Mouse (Mus musculus): ENCODE results near the gene Prss23. TPM values are rescaled to one million over a fixed set of nuclear protein-coding genes. Genes with fewer than 3 reads are reported as not detected.

The Prss23 gene
- 81.4 and 85.1 TPM in 2 replicates for polyA plus RNA-seq (2015; fragmentation: Nextera tagmentation; extraction: Ambion mirVana)

- Histone ChIP-seq H3K27me3 (no peaks in the 10 kb centered on the region), H3K9ac (no peak within 1 kb of the TSS), H3K9me3 (no peaks in the 10 kb centered on the region), H3K36me3 (no peaks in the 10 kb centered on the region), H3K4me2 (no peak within 1 kb of the TSS; the same call in 1 of the 2 replicates), H3K4me1 (peaks cover 11% of the 10 kb centered on the region; the same call in 1 of the 2 replicates), H3K27ac (no peak within 1 kb of the TSS), H3K4me3 (no peak within 1 kb of the TSS)
- WGBS: 47% methylated on average over 16 of the region's 16 CpGs
- no peak for ATAC-seq (ENCODE audit: insufficient number of reproducible peaks, low FRiP score, low TSS enrichment, low read depth)
Measured at GRCm38 (mm10) chr7:89526731-89527429, at the start of gene Prss23. Gene Prss23 (minus strand): TSS chr7:89527187.

- no peak overlapping the region for H3K4me2 ChIP-seq
Measured at GRCm38 (mm10) chr7:89576127-89576526, 49.1 kb upstream of the Prss23 start.

GRCm38 (mm10) chr7:89564569-89564968 lies 37.6 kb upstream of the Prss23 start:
- ATAC-seq (ENCODE audit: insufficient number of reproducible peaks, low FRiP score, low TSS enrichment, low read depth): no peak
- no peaks in the 10 kb centered on the region for H3K36me3 ChIP-seq
- 93% methylated on average over 2 of the region's 2 CpGs for WGBS
- H3K4me2 ChIP-seq: no peak overlapping the region
- no peaks in the 10 kb centered on the region for H3K9me3 ChIP-seq
- no peaks in the 10 kb centered on the region for H3K4me1 ChIP-seq
- H3K4me3 ChIP-seq: no peak overlapping the region
- H3K27me3 ChIP-seq: no peaks in the 10 kb centered on the region
- H3K27ac ChIP-seq: no peak overlapping the region
- H3K9ac ChIP-seq: no peak overlapping the region

More at GRCm38 (mm10) chr7:89576127-89576526, 49.1 kb upstream of the Prss23 start:
- WGBS: 77% methylated on average over 3 of the region's 3 CpGs
- no peak for ATAC-seq (ENCODE audit: insufficient number of reproducible peaks, low FRiP score, low TSS enrichment, low read depth)
- Histone ChIP-seq H3K27me3 (no peaks in the 10 kb centered on the region), H3K27ac (no peak overlapping the region), H3K36me3 (no peaks in the 10 kb centered on the region), H3K9me3 (no peaks in the 10 kb centered on the region), H3K4me3 (no peak overlapping the region), H3K9ac (no peak overlapping the region), H3K4me1 (no peaks in the 10 kb centered on the region)

- ATAC-seq (ENCODE audit: insufficient number of reproducible peaks, low FRiP score, low TSS enrichment, low read depth): no peak
- WGBS: 83% methylated on average over 2 of the region's 2 CpGs
Measured at GRCm38 (mm10) chr7:89563501-89563900, 36.5 kb upstream of the Prss23 start.

GRCm38 (mm10) chr7:89562140-89562539 lies 35.2 kb upstream of the Prss23 start:
- H3K9me3 ChIP-seq: no peaks in the 10 kb centered on the region
- no peaks in the 10 kb centered on the region for H3K4me1 ChIP-seq
- H3K27me3 ChIP-seq: no peaks in the 10 kb centered on the region
- no peak for ATAC-seq (ENCODE audit: insufficient number of reproducible peaks, low FRiP score, low TSS enrichment, low read depth)
- H3K4me2 ChIP-seq: no peak overlapping the region
- no peaks in the 10 kb centered on the region for H3K36me3 ChIP-seq
- H3K4me3 ChIP-seq: no peak overlapping the region
- no peak overlapping the region for H3K27ac ChIP-seq
- 77% methylated on average over 2 of the region's 2 CpGs for WGBS
- H3K9ac ChIP-seq: no peak overlapping the region

More at GRCm38 (mm10) chr7:89563501-89563900, 36.5 kb upstream of the Prss23 start:
- Histone ChIP-seq H3K27me3 (no peaks in the 10 kb centered on the region), H3K9me3 (no peaks in the 10 kb centered on the region), H3K4me3 (no peak overlapping the region), H3K9ac (no peak overlapping the region), H3K36me3 (no peaks in the 10 kb centered on the region), H3K27ac (no peak overlapping the region), H3K4me2 (no peak overlapping the region), H3K4me1 (no peaks in the 10 kb centered on the region)

- no peak for ATAC-seq (ENCODE audit: insufficient number of reproducible peaks, low FRiP score, low TSS enrichment, low read depth)
Measured at GRCm38 (mm10) chr7:89560939-89561338, 34.0 kb upstream of the Prss23 start.

GRCm38 (mm10) chr7:89559633-89560032 lies 32.6 kb upstream of the Prss23 start:
- Histone ChIP-seq H3K27me3 (no peaks in the 10 kb centered on the region), H3K4me2 (no peak overlapping the region), H3K4me3 (no peak overlapping the region), H3K36me3 (no peaks in the 10 kb centered on the region), H3K27ac (no peak overlapping the region), H3K9ac (no peak overlapping the region), H3K4me1 (no peaks in the 10 kb centered on the region), H3K9me3 (no peaks in the 10 kb centered on the region)
- 67% methylated on average over 4 of the region's 4 CpGs for WGBS
- no peak for ATAC-seq (ENCODE audit: insufficient number of reproducible peaks, low FRiP score, low TSS enrichment, low read depth)

More at GRCm38 (mm10) chr7:89560939-89561338, 34.0 kb upstream of the Prss23 start:
- Histone ChIP-seq H3K9ac (no peak overlapping the region), H3K9me3 (no peaks in the 10 kb centered on the region), H3K4me3 (no peak overlapping the region), H3K36me3 (no peaks in the 10 kb centered on the region), H3K4me1 (no peaks in the 10 kb centered on the region), H3K4me2 (no peak overlapping the region), H3K27ac (no peak overlapping the region), H3K27me3 (no peaks in the 10 kb centered on the region)
- 71% methylated on average over 3 of the region's 3 CpGs for WGBS

- H3K9me3 ChIP-seq: no peaks in the 10 kb centered on the region
- H3K27ac ChIP-seq: no peak overlapping the region
- H3K27me3 ChIP-seq: no peaks in the 10 kb centered on the region
- H3K4me1 ChIP-seq: no peaks in the 10 kb centered on the region
- no peak for ATAC-seq (ENCODE audit: insufficient number of reproducible peaks, low FRiP score, low TSS enrichment, low read depth)
- H3K9ac ChIP-seq: no peak overlapping the region
- WGBS: 82% methylated on average over 4 of the region's 4 CpGs
- no peak overlapping the region for H3K4me3 ChIP-seq
- no peaks in the 10 kb centered on the region for H3K36me3 ChIP-seq
- no peak overlapping the region for H3K4me2 ChIP-seq
Measured at GRCm38 (mm10) chr7:89559105-89559504, 32.1 kb upstream of the Prss23 start.

GRCm38 (mm10) chr7:89558446-89559039 lies 31.6 kb upstream of the Prss23 start:
- Histone ChIP-seq H3K4me3 (no peak overlapping the region), H3K27me3 (no peaks in the 10 kb centered on the region), H3K4me2 (no peak overlapping the region), H3K4me1 (no peaks in the 10 kb centered on the region), H3K9me3 (no peaks in the 10 kb centered on the region), H3K9ac (no peak overlapping the region), H3K36me3 (no peaks in the 10 kb centered on the region), H3K27ac (no peak overlapping the region)
- ATAC-seq (ENCODE audit: insufficient number of reproducible peaks, low FRiP score, low TSS enrichment, low read depth): no peak
- WGBS: 68% methylated on average over 11 of the region's 11 CpGs

GRCm38 (mm10) chr7:89557056-89557455 lies 30.1 kb upstream of the Prss23 start:
- 81% methylated on average over 5 of the region's 5 CpGs for WGBS
- Histone ChIP-seq H3K4me1 (no peaks in the 10 kb centered on the region), H3K36me3 (no peaks in the 10 kb centered on the region), H3K27me3 (no peaks in the 10 kb centered on the region), H3K9me3 (no peaks in the 10 kb centered on the region), H3K4me3 (no peak overlapping the region), H3K9ac (no peak overlapping the region), H3K4me2 (no peak overlapping the region), H3K27ac (no peak overlapping the region)
- no peak for ATAC-seq (ENCODE audit: insufficient number of reproducible peaks, low FRiP score, low TSS enrichment, low read depth)

GRCm38 (mm10) chr7:89556652-89557051 lies 29.7 kb upstream of the Prss23 start:
- H3K4me1 ChIP-seq: no peaks in the 10 kb centered on the region
- H3K4me3 ChIP-seq: no peak overlapping the region
- no peaks in the 10 kb centered on the region for H3K9me3 ChIP-seq
- H3K27ac ChIP-seq: no peak overlapping the region
- no peaks in the 10 kb centered on the region for H3K27me3 ChIP-seq
- no peak overlapping the region for H3K4me2 ChIP-seq
- H3K36me3 ChIP-seq: no peaks in the 10 kb centered on the region
- ATAC-seq (ENCODE audit: insufficient number of reproducible peaks, low FRiP score, low TSS enrichment, low read depth): no peak
- 69% methylated on average over 4 of the region's 4 CpGs for WGBS
- no peak overlapping the region for H3K9ac ChIP-seq

- H3K4me1 ChIP-seq: no peaks in the 10 kb centered on the region
- WGBS: 61% methylated on average over 4 of the region's 4 CpGs
Measured at GRCm38 (mm10) chr7:89555170-89555569, 28.2 kb upstream of the Prss23 start.

More at GRCm38 (mm10) chr7:89555170-89555569, 28.2 kb upstream of the Prss23 start:
- Histone ChIP-seq H3K27me3 (no peaks in the 10 kb centered on the region), H3K9ac (no peak overlapping the region), H3K4me3 (no peak overlapping the region), H3K27ac (no peak overlapping the region), H3K9me3 (no peaks in the 10 kb centered on the region), H3K36me3 (no peaks in the 10 kb centered on the region), H3K4me2 (no peak overlapping the region)
- no peak for ATAC-seq (ENCODE audit: insufficient number of reproducible peaks, low FRiP score, low TSS enrichment, low read depth)

All from limb, embryonic 15.5 days (tissue).